In genomic region chr3:30514051-30514754, GRCm38 (mm10) we compare ENCODE assay signal across 8 mouse cellular contexts. TPM values are rescaled to one million over a fixed set of nuclear protein-coding genes. Genes with fewer than 3 reads are reported as not detected.
DNase-seq lines count a peak whose midpoint lies in the region; ATAC-seq lines count a peak whose summit lies in the region.

No protein-coding gene starts in this region.

- H3K27me3 ChIP-seq in embryonic facial prominence, embryonic 10.5 days (replicated peaks; ENCODE audit: low read depth, poor library complexity, severe bottlenecking), result peaks cover 70% of the 10 kb centered on the region
- H3K27me3 ChIP-seq in limb, embryonic 13.5 days, result peaks cover 4% of the 10 kb centered on the region; the same call in 1 of the 2 replicates
- H3K27me3 ChIP-seq in neural tube, embryonic 11.5 days (ENCODE audit: control insufficient read depth, insufficient read depth, low read length), result peaks cover 53% of the 10 kb centered on the region

- H3K9me3 ChIP-seq in embryonic facial prominence, embryonic 10.5 days, result no peaks in the 10 kb centered on the region
- H3K9me3 ChIP-seq in limb, embryonic 13.5 days, result no peaks in the 10 kb centered on the region
- H3K9me3 ChIP-seq in neural tube, embryonic 11.5 days (ENCODE audit: control insufficient read depth, low read length), result no peaks in the 10 kb centered on the region

- no peak for ATAC-seq in limb, embryonic 13.5 days (ENCODE audit: low FRiP score, low read depth)
- peak; percentile 25; the same call in 1 of the 2 replicates for ATAC-seq in neural tube, embryonic 11.5 days (ENCODE audit: insufficient read depth, low FRiP score, low TSS enrichment)
- no peak for ATAC-seq in frontal cortex, adult (ENCODE audit: low TSS enrichment)

- peaks cover 66% of the 10 kb centered on the region for H3K4me1 ChIP-seq in embryonic facial prominence, embryonic 10.5 days
- H3K4me1 ChIP-seq in limb, embryonic 13.5 days, result peaks cover 54% of the 10 kb centered on the region
- peaks cover 11% of the 10 kb centered on the region; the same call in 1 of the 2 replicates for H3K4me1 ChIP-seq in neural tube, embryonic 11.5 days (ENCODE audit: control insufficient read depth, insufficient read depth, low read length)

- DNase-seq in gastrocnemius, postnatal 10 days, result peak; percentile 39
- DNase-seq in gastrocnemius, adult 8-10 months (ENCODE audit: low spot score in 2 of 2), result no peak
- peak; percentile 79 for DNase-seq in embryonic facial prominence, embryonic 10.5 days (ENCODE audit: low spot score)
- peak; percentile 38 for DNase-seq in heart, postnatal 4 days
- DNase-seq in neural tube, embryonic 11.5 days (ENCODE audit: low spot score), result peak; percentile 78
- DNase-seq in layer of hippocampus, adult 9-10 months (ENCODE audit: low spot score), result no peak

- WGBS in embryonic facial prominence, embryonic 10.5 days, result under 1% methylated on average over 52 of the region's 52 CpGs
- under 1% methylated on average over 52 of the region's 52 CpGs for WGBS in limb, embryonic 13.5 days
- WGBS in neural tube, embryonic 11.5 days, result under 1% methylated on average over 52 of the region's 52 CpGs

- peak overlapping the region; percentile 65 for H3K4me3 ChIP-seq in embryonic facial prominence, embryonic 10.5 days
- H3K4me3 ChIP-seq in limb, embryonic 13.5 days, result peak overlapping the region; percentile 66
- peak overlapping the region; percentile 39 for H3K4me3 ChIP-seq in neural tube, embryonic 11.5 days (ENCODE audit: low read depth, low read length)

- peak overlapping the region; percentile 70 for H3K4me2 ChIP-seq in limb, embryonic 13.5 days (replicated peaks)
- peak overlapping the region; percentile 91 for H3K4me2 ChIP-seq in neural tube, embryonic 11.5 days (ENCODE audit: low read depth)

- peak overlapping the region; percentile 84 for H3K27ac ChIP-seq in embryonic facial prominence, embryonic 10.5 days (replicated peaks)
- peak overlapping the region; percentile 99 for H3K27ac ChIP-seq in limb, embryonic 13.5 days
- no peak overlapping the region for H3K27ac ChIP-seq in neural tube, embryonic 11.5 days (ENCODE audit: low read depth, low read length)

- peak overlapping the region; percentile 96 for H3K9ac ChIP-seq in limb, embryonic 13.5 days
- H3K9ac ChIP-seq in neural tube, embryonic 11.5 days (ENCODE audit: low read length), result peak overlapping the region; percentile 45

- no peaks in the 10 kb centered on the region for H3K36me3 ChIP-seq in embryonic facial prominence, embryonic 10.5 days (replicated peaks)
- H3K36me3 ChIP-seq in limb, embryonic 13.5 days, result no peaks in the 10 kb centered on the region
- no peaks in the 10 kb centered on the region for H3K36me3 ChIP-seq in neural tube, embryonic 11.5 days (ENCODE audit: control insufficient read depth, insufficient read depth, low read length)

RNA-seq across cellular contexts. Expression of gene Mecom, which starts 33.6 kb away (rescaled TPM):
- 10 to 100 TPM; 10.1 to 14.5 TPM for total RNA-seq in gastrocnemius, postnatal 10 days (2021)
- total RNA-seq in gastrocnemius, adult 8-10 months (2022), result 1 to 10 TPM; 4.8 to 9.5 (median 6.8) TPM
- 52.0 and 53.0 TPM in 2 replicates for polyA plus RNA-seq in embryonic facial prominence, embryonic 10.5 days (2016; fragmentation: Nextera tagmentation; extraction: Ambion mirVana)
- 10 to 100 TPM; 31.5 to 36.1 TPM for total RNA-seq in heart, postnatal 4 days (2021)
- polyA plus RNA-seq in limb, embryonic 13.5 days (2015; fragmentation: Nextera tagmentation; extraction: Ambion mirVana), result 87.4 and 90.7 TPM in 2 replicates
- polyA plus RNA-seq in neural tube, embryonic 11.5 days (2014; fragmentation: Nextera tagmentation; extraction: Ambion mirVana), result 31.8 and 32.1 TPM in 2 replicates

Comparison
In these comparisons a context has a peak if more than half of its experiments do, and no peak if none do; other contexts are left out.
1. DNase-seq: peak in gastrocnemius, postnatal 10 days (single experiment), embryonic facial prominence, embryonic 10.5 days (single experiment), heart, postnatal 4 days (single experiment) and neural tube, embryonic 11.5 days (single experiment); none in gastrocnemius, adult 8-10 months (0 of 2) and layer of hippocampus, adult 9-10 months (single experiment).
2. Peak in every context shown above with its lines, with median percentiles within 50 percentile points of each other: H3K4me3 ChIP-seq.